Mouse (Mus musculus) 3T3-L1 (cell line): Measurements from ENCODE around the gene Tmem182.
A peak's percentile ranks its signal among the peaks of the same experiment; 100 is the strongest.

Experiments
- DNase-seq: peaks from one replicate; pipeline ENCODE4 v3.0.0-alpha.2; 2015; ENCODE audit warnings: low read depth, low spot score

Gene Tmem182

GRCm38 (mm10) chr1:40799121-40799520, 6.3 kb upstream of the Tmem182 start:
- DNase-seq, result no peak

- DNase-seq, result no peak
These were observed 4.5 kb upstream of the Tmem182 start for GRCm38 (mm10) chr1:40800908-40801307.

DNA sequence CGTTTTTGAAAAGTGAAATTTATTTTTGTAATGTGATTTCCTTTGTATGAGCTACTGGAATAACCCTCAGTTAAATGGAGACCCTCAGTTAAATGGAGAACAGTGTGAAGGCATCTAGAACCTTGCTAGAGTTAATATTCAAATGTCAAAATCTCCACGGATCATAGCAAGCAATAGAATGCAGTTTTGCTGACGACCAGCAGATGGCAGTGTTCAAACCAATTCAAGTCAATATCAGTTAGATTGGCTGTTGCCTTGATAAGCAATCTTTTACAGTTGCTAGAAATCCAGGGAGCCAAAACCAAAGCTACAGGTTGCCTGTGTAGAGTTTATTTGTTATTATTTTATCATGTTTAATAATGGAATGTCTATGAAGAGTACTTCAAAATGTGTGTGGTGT, 2.6 kb upstream of the Tmem182 start:
- peak; percentile 80 for DNase-seq

DNA sequence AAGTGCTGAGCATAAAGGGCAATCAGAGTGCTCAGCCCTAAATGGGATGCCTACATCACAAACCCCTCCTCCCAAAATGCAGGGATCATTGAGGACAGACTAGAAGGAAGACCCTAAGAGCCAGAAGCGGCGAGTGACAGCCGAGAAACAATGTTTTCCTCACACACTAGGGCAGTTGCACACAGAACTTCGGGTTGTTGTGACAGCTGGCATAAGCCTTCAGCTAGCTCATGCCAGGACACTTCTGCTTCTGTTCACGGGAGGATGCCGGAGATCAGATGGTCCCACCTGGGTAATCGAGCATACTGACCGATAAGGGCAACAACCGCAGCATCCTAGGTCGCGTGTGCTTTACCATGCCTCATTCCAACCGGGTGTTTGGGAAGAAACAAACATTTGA, 1.3 kb upstream of the Tmem182 start:
- DNase-seq, result no peak

- no peak for DNase-seq
These were observed 490 bp downstream of the Tmem182 start for GRCm38 (mm10) chr1:40805891-40806290.

DNA sequence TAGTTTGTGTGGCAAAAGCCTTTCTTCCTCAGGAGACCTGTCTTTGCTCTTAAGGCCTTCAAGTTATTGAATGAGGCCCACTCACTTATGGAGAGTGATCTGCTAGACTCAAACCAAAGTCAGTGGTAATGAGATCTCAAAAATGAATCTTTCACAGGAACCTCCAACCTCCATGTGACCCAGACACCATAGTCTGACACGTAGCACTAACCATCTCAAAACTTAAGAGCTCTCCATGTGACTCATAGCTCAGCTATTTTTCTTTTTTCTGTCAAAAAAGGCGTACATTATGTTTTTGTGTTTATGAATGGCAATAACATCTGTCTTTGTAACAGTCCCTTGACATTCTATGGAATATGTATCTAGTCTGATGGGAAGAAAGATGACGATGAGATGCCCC, 3.2 kb downstream of the Tmem182 start:
- DNase-seq, result peak; percentile 70

DNA sequence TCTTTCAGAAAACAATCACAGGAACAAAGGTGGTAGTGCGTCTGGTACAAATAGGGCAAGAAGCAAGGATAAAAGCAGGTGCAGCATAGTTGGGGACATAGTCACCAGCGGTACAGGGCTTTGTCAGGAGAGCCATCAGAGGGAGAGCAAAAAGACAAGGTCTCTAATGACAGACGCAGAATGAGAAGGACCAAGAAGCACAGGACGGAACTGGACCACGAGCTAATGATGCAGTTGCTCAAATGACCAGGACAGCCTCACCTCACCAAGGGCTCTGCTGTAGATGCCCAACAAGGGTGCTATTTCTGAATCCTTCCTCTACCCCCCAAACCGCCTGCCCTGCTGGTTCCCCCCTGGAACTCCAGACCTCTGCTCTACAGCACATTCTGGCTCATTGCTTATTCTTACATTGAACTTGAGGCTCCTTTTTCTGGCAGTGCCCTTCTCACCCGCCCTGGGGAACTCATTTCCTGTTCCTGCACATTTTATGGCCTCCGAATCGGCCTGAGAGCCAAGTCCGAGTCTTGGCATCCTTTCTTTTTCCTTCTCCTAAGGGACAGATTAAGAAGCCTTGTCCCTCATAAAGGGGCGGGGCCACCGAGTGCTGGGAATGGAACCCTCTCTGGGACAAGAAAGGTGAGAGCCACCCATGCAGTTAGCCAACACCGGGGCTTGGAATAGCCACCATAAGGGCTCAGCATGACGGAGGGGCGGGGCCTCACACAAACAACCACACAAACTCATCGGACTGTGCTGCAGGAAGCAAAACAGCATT, 9.9 kb downstream of the Tmem182 start:
- DNase-seq, result no peak

DNA sequence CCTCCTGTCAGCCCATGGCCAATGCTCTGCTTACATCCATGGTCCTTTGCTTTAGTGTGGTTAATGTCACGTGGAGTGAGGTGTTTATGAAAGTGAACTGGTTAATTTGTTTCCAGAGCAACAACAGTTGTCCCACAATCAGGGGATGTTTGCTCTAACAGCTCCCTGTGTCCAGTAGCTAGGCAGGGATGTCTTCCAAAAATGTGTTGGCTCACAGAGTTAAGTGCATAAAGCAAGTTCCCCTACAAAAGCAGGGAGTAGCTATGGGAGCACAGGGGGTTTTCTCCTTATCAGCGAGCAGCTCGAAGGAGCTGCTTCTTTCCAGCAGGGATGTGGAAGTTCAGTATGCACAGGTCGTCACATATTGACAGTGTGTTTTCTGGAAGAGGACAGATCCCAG, 19.1 kb downstream of the Tmem182 start:
- no peak for DNase-seq

DNA sequence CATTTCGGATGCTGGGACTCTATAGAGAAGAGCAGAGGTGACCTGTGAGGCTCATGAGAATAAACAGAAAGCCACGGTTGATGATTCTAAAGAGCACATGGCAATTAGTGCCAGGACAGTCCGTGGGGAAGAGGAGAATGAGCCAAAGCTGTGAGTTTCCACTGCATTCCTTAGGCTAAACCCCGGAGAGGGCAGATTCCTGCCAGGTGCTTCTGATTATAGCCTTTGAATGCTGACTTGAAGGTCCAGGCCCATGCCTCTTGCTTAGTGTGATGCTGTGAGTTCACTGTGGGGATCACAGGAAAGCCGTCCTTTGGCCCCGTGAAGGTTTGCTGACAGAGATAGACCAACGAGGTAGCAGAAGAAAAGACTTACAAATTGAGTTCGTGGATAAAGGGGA, 19.5 kb downstream of the Tmem182 start:
- peak; percentile 57 for DNase-seq

- no peak for DNase-seq
These were observed 20.4 kb downstream of the Tmem182 start for GRCm38 (mm10) chr1:40825826-40826225.

DNA sequence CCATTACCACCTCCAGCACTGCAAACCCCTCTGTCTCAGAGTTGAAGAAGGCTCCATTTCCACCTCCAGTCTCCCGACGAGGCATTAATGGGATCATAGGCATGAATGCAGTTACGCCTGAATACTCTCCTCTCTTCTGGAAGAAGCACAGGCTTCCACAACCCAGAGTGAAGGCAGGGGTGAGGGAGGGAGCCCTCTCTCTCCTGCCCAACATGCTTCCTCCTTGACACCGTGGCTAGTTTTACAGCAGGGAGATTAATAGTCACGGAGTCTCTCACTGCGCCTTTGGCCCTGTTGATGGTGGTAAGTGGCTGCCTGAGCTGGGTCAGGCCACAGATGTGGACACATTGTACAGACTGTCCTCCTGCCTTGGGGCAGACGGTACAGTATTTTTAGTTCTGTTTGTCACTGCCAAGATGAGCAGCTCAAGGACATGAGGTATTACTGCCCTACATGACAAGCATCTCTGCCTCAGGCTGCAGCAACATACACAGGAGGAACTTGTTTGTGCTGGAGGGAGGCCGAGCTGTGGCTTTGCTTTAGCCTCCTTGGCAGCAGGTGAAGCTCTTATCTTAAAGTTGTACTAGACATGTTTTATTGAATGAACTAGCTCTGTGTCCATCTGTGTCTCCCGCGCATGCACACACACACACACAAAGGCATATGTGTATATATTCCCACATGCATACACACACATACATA, 24.0 kb downstream of the Tmem182 start:
- no peak for DNase-seq

GRCm38 (mm10) chr1:40830712-40831507, 25.5 kb downstream of the Tmem182 start:
- no peak for DNase-seq

GRCm38 (mm10) chr1:40835468-40835867, 30.1 kb downstream of the Tmem182 start:
- peak; percentile 57 for DNase-seq

DNA sequence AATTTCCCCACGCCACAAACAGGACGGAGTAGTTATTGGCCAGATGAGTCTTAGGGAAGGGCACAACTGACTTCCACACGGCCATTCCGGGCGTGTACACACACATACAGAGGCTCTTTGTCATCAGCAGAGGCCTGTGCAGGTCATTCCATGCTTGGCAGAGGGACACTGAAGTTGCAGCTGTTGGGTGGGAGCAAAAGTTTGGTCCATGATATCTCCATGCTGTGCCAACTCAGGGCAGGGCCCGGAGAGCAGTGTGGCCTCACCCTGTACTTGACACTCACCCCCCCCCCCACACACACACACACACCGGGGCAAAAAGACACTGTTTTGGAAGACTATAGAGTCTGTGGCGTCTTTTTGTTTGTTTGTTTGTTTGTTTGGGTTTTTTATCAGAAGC, 35.2 kb downstream of the Tmem182 start:
- DNase-seq, result no peak

DNA sequence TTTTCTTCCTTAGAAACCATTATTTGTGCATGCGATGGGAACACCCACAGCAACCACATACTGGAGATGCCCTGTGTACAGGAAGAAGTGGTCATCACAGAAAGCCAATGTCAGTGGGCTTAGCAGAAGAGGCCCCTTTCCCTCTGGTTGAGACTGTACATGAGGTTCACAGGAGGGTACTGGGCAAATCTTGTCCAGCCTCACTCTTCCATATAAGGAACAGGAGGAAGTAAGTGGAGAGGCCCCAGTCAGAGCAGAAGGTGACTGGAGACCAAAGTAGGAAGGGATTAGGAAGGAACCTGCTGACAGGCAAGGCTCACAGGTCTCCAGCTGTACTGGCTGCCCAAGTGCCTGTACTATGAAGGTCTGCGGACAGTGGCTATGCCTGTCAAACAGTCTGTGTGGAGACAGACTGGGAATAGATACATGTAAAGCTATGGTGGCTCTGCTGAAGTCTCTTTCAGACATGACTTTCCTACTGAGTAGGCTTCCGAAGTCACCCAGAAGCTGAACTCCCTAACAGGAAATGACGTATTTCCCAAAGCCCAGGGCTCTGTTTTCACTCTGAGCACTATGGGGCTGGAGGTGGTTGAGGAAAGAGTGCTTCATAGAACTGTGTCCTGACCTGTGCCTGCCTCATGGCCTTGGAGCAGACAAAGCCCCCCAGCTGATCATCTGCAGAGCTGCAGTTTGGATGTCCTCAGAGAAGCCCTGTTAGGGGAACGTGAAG, 35.8 kb downstream of the Tmem182 start:
- no peak for DNase-seq

GRCm38 (mm10) chr1:40844616-40845015, 39.2 kb downstream of the Tmem182 start:
- peak; percentile 85 for DNase-seq

DNA sequence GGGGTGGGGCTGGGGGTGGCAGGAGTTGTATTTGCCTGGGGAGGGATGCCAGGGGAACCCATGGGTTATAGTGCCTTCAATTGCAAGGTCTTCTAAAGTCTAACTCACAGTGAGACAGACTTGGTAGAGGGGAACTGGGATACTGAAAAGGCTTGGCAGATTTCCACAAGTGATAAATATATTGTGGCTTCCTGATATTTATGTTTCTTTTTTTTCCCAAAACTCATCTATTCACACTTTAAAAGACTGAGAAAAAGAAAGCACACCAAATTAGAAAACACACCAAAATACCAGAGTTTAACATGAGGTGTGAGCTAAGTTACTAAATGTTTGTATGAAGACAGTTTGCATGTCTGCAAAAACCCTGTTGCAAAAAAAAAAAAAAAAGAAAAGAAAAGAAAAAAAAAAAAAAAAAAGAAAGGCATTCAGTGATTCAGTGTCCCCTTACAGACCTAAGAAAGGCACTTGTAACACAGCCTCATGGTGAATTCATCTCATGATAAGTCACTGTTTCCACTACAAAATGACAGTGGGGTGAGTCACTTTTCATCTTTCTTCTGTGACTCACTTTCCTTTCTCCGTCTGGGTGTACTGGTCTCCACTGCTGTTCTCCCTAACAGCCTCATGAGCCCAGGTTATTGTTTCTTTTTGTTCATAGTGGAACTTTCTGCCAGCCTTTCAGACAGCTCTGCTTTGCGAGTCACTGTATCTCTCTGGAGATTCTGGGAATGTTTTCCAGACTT, 42.0 kb downstream of the Tmem182 start:
- peak; percentile 98 for DNase-seq

DNA sequence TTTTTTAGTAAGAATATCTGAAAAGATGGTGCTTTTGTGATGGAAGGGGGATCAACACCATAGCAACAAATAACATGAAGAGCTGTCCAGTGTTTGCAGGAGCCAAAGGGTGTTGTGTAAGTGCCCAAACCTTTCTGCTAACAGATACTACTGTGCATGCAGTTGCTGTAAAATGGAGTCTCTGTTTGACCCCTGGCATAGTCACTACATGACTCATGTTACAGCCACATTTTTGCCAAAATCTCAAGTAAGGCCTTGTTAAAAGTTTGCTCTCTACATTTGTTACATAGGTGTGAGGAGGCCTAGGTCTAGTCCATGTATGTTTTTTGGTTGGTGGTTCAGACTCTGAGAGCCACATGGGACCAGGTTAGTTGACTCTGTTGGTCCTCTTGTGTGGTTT, 45.9 kb downstream of the Tmem182 start:
- peak; percentile 77 for DNase-seq

DNA sequence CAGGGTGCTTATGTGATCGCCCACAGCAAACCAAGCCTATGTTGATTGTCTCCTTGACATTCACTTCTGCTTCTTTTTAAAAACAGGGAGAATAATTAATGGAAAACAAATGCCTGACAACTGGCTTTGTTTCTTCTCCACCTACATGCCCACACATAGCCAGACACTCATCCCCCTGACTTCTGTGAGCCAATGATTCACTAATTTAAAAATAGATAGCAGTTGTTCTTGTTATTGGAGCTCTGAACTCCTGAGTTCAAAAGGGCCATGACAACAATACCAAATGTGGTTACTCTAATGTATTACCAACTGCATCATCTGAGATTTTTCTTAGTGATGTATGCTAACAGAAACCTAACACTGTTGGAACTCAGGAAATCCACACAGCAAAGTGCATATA, 49.9 kb downstream of the Tmem182 start:
- DNase-seq, result peak; percentile 56

- DNase-seq, result no peak
These were observed 51.6 kb downstream of the Tmem182 start for GRCm38 (mm10) chr1:40856846-40857636.
